Mouse (Mus musculus) liver, embryonic 14.5 days (tissue): ENCODE data around the gene Olfr551. TPM values are rescaled to one million over a fixed set of nuclear protein-coding genes. Genes with fewer than 3 reads are reported as not detected.

Source experiments
- ATAC-seq: fragments of 200-750 bp; cut with Nextera tagmentation; 2 replicates; pipeline ENCODE4 v1.8.0; 2017; ENCODE audit warnings: moderate number of reproducible peaks, mild to moderate bottlenecking, moderate library complexity; ENCODE audit not compliant: insufficient read depth
- DNase-seq, 3 experiments: peaks; one replicate each; pipeline ENCODE4 v3.0.0-alpha.2; 2012 to 2013; ENCODE audit warnings: low read depth in 3 of 3, low spot score in 3 of 3
- H3K27ac ChIP-seq: fragments of 300-500 bp; sonication (generic); 2 replicates; pipeline ENCODE4 v1.5.1; 2014; ENCODE audit warnings: moderate library complexity, mild to moderate bottlenecking, control low read depth, inconsistent platforms
- H3K27me3 ChIP-seq: fragments of 300-500 bp; sonication (generic); 2 replicates; pipeline ENCODE4 v1.6.1; 2014; ENCODE audit warnings: mild to moderate bottlenecking, low read length, moderate library complexity; ENCODE audit not compliant: control insufficient read depth, insufficient read depth
- H3K36me3 ChIP-seq: fragments of 300-500 bp; sonication (generic); replicated peaks from 2 replicates; pipeline ENCODE4 v1.6.1; 2014; ENCODE audit warnings: low read depth; ENCODE audit not compliant: control insufficient read depth, insufficient read depth
- H3K4me1 ChIP-seq, 2 experiments: fragments of 200-500 bp in 1 of 2; fragments of 300-500 bp in 1 of 2; sonication (generic) in 1 of 2; replicated peaks; 2 replicates each; pipeline ENCODE4 v1.6.1; 2012 to 2014; ENCODE audit warnings: antibody characterized with exemption in 1 of 2, inconsistent platforms in 1 of 2, low read length in 1 of 2; ENCODE audit not compliant: control insufficient read depth in 2 of 2, insufficient read depth in 2 of 2
- H3K4me2 ChIP-seq: fragments of 300-500 bp; sonication (generic); 2 replicates; pipeline ENCODE4 v1.6.1; 2014; ENCODE audit warnings: low read depth, mild to moderate bottlenecking, control low read depth, moderate library complexity
- H3K4me3 ChIP-seq, 2 experiments: fragments of 200-500 bp in 1 of 2; fragments of 300-500 bp in 1 of 2; sonication (generic) in 1 of 2; 2 replicates each; pipeline ENCODE4 v1.5.1; 2012 to 2014; ENCODE audit warnings: low read depth in 2 of 2, low read length in 2 of 2, mild to moderate bottlenecking in 2 of 2, control low read depth in 1 of 2, inconsistent platforms in 1 of 2, moderate library complexity in 1 of 2; ENCODE audit not compliant: insufficient read depth in 1 of 2
- H3K9ac ChIP-seq: fragments of 300-500 bp; sonication (generic); replicated peaks from 2 replicates; pipeline ENCODE4 v1.6.1; 2014; ENCODE audit warnings: mild to moderate bottlenecking, control low read depth, moderate library complexity
- H3K9me3 ChIP-seq: fragments of 300-500 bp; sonication (generic); 2 replicates; pipeline ENCODE4 v1.6.1; 2016; ENCODE audit warnings: low read length, mixed read lengths; ENCODE audit not compliant: control insufficient read depth
- CTCF ChIP-seq: IDR thresholded peaks from 2 replicates; pipeline ENCODE4 v1.5.1; 2016; ENCODE audit warnings: antibody characterized with exemption, low read depth, control low read depth
- EP300 ChIP-seq: IDR thresholded peaks from 2 replicates; pipeline ENCODE4 v1.6.1; 2016; ENCODE audit warnings: antibody characterized with exemption, low read depth
- WGBS: fragments of 180-500 bp; shearing (Covaris S2); extraction: QIAGEN DNeasy Blood & Tissue Kit; methylation state at CpG from one replicate; pipeline ENCODE4 v1.1.7; 2014; ENCODE audit not compliant: insufficient replicate concordance; 5-methylcytosine and 5-hydroxymethylcytosine counted together
- polyA plus RNA-seq, 2 experiments: library from polyadenylated mRNA; depleted of rRNA in 1 of 2; stranded (reverse) in 1 of 2; unstranded in 1 of 2; fragments of >200 nt; fragmentation: Nextera tagmentation in 1 of 2; extraction: Ambion mirVana in 1 of 2; gene quantifications; 2 replicates each; pipeline versions ENCODE4 v1.2.1 to v1.2.3; 2012 to 2014

The Olfr551 gene
- polyA plus RNA-seq, 2 experiments, result not detected

DNA sequence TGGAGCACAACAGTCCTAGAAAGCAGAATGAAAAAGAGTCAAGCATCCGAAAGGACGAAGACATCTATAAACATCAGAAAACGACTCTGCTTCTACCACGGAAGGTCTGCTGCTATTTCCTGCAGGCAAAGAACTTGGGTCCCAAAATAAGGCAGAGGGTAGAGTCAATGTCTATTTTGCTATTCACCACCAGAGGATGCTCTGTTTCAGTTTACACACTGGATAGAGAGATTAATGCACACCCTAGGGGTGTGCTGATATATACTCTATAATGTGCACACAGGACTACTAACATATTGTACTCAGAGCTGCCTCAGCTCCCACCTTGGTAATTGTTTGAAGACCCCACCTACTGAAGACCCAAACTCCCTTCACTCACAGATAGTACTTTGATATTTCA lies 25.5 kb downstream of the Olfr551 start:
- no peak for DNase-seq
- no peak overlapping the region for H3K4me3 ChIP-seq
- 68% methylated on average over 4 of the region's 4 CpGs for WGBS
- TF ChIP-seq EP300, result no peak
- peak; percentile 18; the same call in 1 of the 2 replicates for TF ChIP-seq CTCF
- H3K9ac ChIP-seq, result no peak overlapping the region
- no peaks in the 10 kb centered on the region for H3K9me3 ChIP-seq
- H3K4me2 ChIP-seq, result no peak overlapping the region
- no peak overlapping the region for H3K27ac ChIP-seq
- peaks cover 0 to 6% of the 10 kb centered on the region in 2 experiments; a peak in 3 of 4 replicates for H3K4me1 ChIP-seq
- H3K36me3 ChIP-seq, result no peaks in the 10 kb centered on the region
- no peaks in the 10 kb centered on the region for H3K27me3 ChIP-seq
- no peak for ATAC-seq

- ATAC-seq, result peak; percentile 99
- peak within 1 kb of the TSS; percentile 20; the same call in 1 of the 2 replicates for H3K27ac ChIP-seq
- TF ChIP-seq CTCF (no peak), EP300 (no peak)
These were observed 26.4 kb downstream of the Olfr551 start, which contains the start of gene Trim21 for GRCm38 (mm10) chr7:102564999-102565997. Gene Trim21 (minus strand): TSS chr7:102565486.

GRCm38 (mm10) chr7:102553279-102553678 lies 38.4 kb downstream of the Olfr551 start:
- H3K36me3 ChIP-seq, result no peaks in the 10 kb centered on the region
- H3K4me1 ChIP-seq, result no peaks in the 10 kb centered on the region
- ATAC-seq, result no peak
- H3K9me3 ChIP-seq, result no peaks in the 10 kb centered on the region
- H3K27ac ChIP-seq, result no peak overlapping the region
- DNase-seq, result no peak
- 44% methylated on average over 3 of the region's 3 CpGs for WGBS
- no peak for TF ChIP-seq CTCF
- TF ChIP-seq EP300, result no peak
- H3K4me3 ChIP-seq, result no peak overlapping the region
- H3K4me2 ChIP-seq, result no peak overlapping the region
- H3K9ac ChIP-seq, result no peak overlapping the region
- H3K27me3 ChIP-seq, result no peaks in the 10 kb centered on the region

More at GRCm38 (mm10) chr7:102564999-102565997, 26.4 kb downstream of the Olfr551 start, which contains the start of gene Trim21:
- no peaks in the 10 kb centered on the region for H3K9me3 ChIP-seq
- H3K36me3 ChIP-seq, result no peaks in the 10 kb centered on the region
- H3K27me3 ChIP-seq, result no peaks in the 10 kb centered on the region
- H3K4me3 ChIP-seq, result peak within 1 kb of the TSS; percentile 83 to 90
- peak; percentile 76 to 83 (median 81) for DNase-seq
- 5% methylated on average over 10 of the region's 10 CpGs for WGBS
- H3K4me1 ChIP-seq, result peaks cover 0 to 6% of the 10 kb centered on the region in 2 experiments; a peak in 3 of 4 replicates
- peak within 1 kb of the TSS; percentile 91 for H3K4me2 ChIP-seq
- H3K9ac ChIP-seq, result peak within 1 kb of the TSS; percentile 84

DNA sequence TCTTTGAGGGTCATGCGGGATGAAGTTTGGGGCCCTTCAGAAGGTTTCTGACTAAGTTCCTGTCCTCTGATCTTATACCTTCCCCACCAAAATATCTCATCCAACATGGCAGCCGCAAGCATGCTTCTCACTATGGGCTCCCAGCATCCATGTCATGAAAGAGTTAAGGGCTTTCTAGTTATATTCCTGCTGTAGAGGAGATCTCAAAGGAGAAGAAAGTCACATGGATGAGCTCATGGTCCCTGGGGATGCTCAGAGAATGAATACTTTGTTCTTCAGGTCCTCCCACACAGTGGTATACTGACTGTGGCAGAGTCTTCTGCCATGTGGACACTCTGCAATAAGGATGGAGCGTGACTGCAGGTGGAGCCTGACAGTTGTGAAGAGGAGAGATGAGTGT lies 42.1 kb downstream of the Olfr551 start, which contains the start of gene Olfr549:
Gene Olfr549, plus strand, starts transcription at position 301 of the 400 bp plus-strand sequence.
- Histone ChIP-seq H3K4me3 (no peak within 1 kb of the TSS), H3K36me3 (no peaks in the 10 kb centered on the region), H3K27me3 (no peaks in the 10 kb centered on the region), H3K4me2 (no peak within 1 kb of the TSS), H3K9ac (no peak within 1 kb of the TSS), H3K4me1 (no peaks in the 10 kb centered on the region), H3K9me3 (no peaks in the 10 kb centered on the region), H3K27ac (no peak within 1 kb of the TSS)
- DNase-seq, result no peak
- 65% methylated on average over 3 of the region's 3 CpGs for WGBS
- no peak for ATAC-seq
- TF ChIP-seq CTCF (no peak), EP300 (no peak)

GRCm38 (mm10) chr7:102541251-102541650 lies 50.4 kb downstream of the Olfr551 start:
- H3K27me3 ChIP-seq, result no peaks in the 10 kb centered on the region
- TF ChIP-seq CTCF, result no peak
- TF ChIP-seq EP300, result no peak
- WGBS, result 31% methylated on average over 3 of the region's 3 CpGs
- no peaks in the 10 kb centered on the region for H3K4me1 ChIP-seq
- H3K4me2 ChIP-seq, result no peak overlapping the region
- no peak overlapping the region for H3K4me3 ChIP-seq
- DNase-seq (no peak), ATAC-seq (no peak)
- H3K36me3 ChIP-seq, result no peaks in the 10 kb centered on the region
- no peaks in the 10 kb centered on the region for H3K9me3 ChIP-seq
- no peak overlapping the region for H3K27ac ChIP-seq
- H3K9ac ChIP-seq, result no peak overlapping the region
